Mouse (Mus musculus) heart, adult 2 months (tissue): Measurements from ENCODE around the gene Snap29. TPM values are rescaled to one million over a fixed set of nuclear protein-coding genes. Genes with fewer than 3 reads are reported as not detected.
A peak's percentile ranks its signal among the peaks of the same experiment; 100 is the strongest.

Experiments
- DNase-seq, 2 experiments: peaks; one replicate each; pipeline ENCODE4 v3.0.0; 2021
- H3K27ac ChIP-seq: fragments of 200-600 bp; 2 replicates; pipeline ENCODE4 v1.8.1; 2022
- H3K27me3 ChIP-seq: fragments of 200-500 bp; 2 replicates; pipeline ENCODE4 v1.6.1; 2012; ENCODE audit warnings: mild to moderate bottlenecking, low read length, inconsistent platforms, mixed read lengths; ENCODE audit not compliant: control insufficient read depth, insufficient read depth
- H3K36me3 ChIP-seq: fragments of 200-500 bp; 2 replicates; pipeline ENCODE4 v1.6.1; 2012; ENCODE audit warnings: low read length, inconsistent platforms; ENCODE audit not compliant: control insufficient read depth, insufficient read depth
- H3K4me1 ChIP-seq: fragments of 200-500 bp; 2 replicates; pipeline ENCODE4 v1.6.1; 2011; ENCODE audit warnings: low read length; ENCODE audit not compliant: control insufficient read depth, insufficient read depth
- H3K4me3 ChIP-seq: fragments of 200-600 bp; 2 replicates; pipeline ENCODE4 v1.8.1; 2022
- H3K79me2 ChIP-seq: fragments of 200-500 bp; replicated peaks from 2 replicates; pipeline ENCODE4 v1.6.1; 2012; ENCODE audit warnings: mild to moderate bottlenecking, inconsistent platforms, low read length, moderate library complexity, mixed read lengths; ENCODE audit not compliant: control insufficient read depth, insufficient read depth
- H3K9ac ChIP-seq: fragments of 200-500 bp; 2 replicates; pipeline ENCODE4 v1.6.1; 2012; ENCODE audit warnings: low read depth, mild to moderate bottlenecking, control low read depth, inconsistent platforms, low read length, mixed read lengths
- CTCF ChIP-seq: fragments of 200-600 bp; IDR thresholded peaks from 2 replicates; pipeline ENCODE4 v1.8.1; 2022; ENCODE audit warnings: antibody characterized with exemption, mild to moderate bottlenecking, moderate library complexity
- EP300 ChIP-seq: fragments of 200-500 bp; IDR thresholded peaks from 2 replicates; pipeline ENCODE4 v1.6.1; 2011; ENCODE audit warnings: low read depth, low read length, control low read depth; ENCODE audit not compliant: insufficient read depth
- POLR2A ChIP-seq: fragments of 200-500 bp; IDR thresholded peaks from 2 replicates; pipeline ENCODE4 v1.6.1; 2011; ENCODE audit warnings: mild to moderate bottlenecking, low read depth, low read length, control low read depth; ENCODE audit not compliant: insufficient read depth
- WGBS: fragments of 180-500 bp; shearing (Covaris S2); methylation state at CpG from one replicate; pipeline ENCODE4 v1.1.7; 2018; 5-methylcytosine and 5-hydroxymethylcytosine counted together
- intact Hi-C: fragments of 180-260 bp; cut with DNase I; formaldehyde crosslinking; loops from one replicate; pipeline ENCODE4 v1.15.1; 2025
- polyA plus RNA-seq: library from polyadenylated mRNA; depleted of rRNA; stranded (reverse); fragments of >200 nt; gene quantifications from 2 replicates; pipeline ENCODE4 v1.2.3, GENCODE M21; 2012
- total RNA-seq, 2 experiments: library from RNA; stranded (reverse); gene quantifications; 2 replicates each; pipeline ENCODE4 v1.2.3; 2021

Gene Snap29
- total and polyA plus RNA-seq, 3 experiments = 5.0 to 17.0 (median 15.5) TPM

- peaks cover 17% of the 10 kb centered on the region for H3K36me3 ChIP-seq
- peaks cover 14% of the 10 kb centered on the region; the same call in 1 of the 2 replicates for H3K79me2 ChIP-seq
- H3K27me3 ChIP-seq = no peaks in the 10 kb centered on the region
- intact Hi-C loops = no loop called here
- no peak overlapping the region for H3K4me3 ChIP-seq
- peaks cover 5% of the 10 kb centered on the region for H3K4me1 ChIP-seq
- no peak overlapping the region for H3K9ac ChIP-seq
- no peak overlapping the region for H3K27ac ChIP-seq
- WGBS = 78% methylated on average over 2 of the region's 2 CpGs
- no peak for TF ChIP-seq EP300
- TF ChIP-seq POLR2A = no peak
- no peak for TF ChIP-seq CTCF
- DNase-seq = no peak
These were observed 57.4 kb downstream of the Snap29 start for GRCm38 (mm10) chr16:17463184-17463583.

- no peaks in the 10 kb centered on the region; the same call in none of the 2 replicates for H3K4me1 ChIP-seq
- peaks cover 7% of the 10 kb centered on the region; the same call in 1 of the 2 replicates for H3K79me2 ChIP-seq
- no peaks in the 10 kb centered on the region for H3K27me3 ChIP-seq
- H3K9ac ChIP-seq = no peak overlapping the region
- H3K4me3 ChIP-seq = no peak overlapping the region
- no peak overlapping the region for H3K27ac ChIP-seq
- WGBS = 71% methylated on average over 4 of the region's 4 CpGs
- TF ChIP-seq POLR2A = no peak
- TF ChIP-seq EP300 = no peak
- TF ChIP-seq CTCF = no peak
- no peak for DNase-seq
- intact Hi-C loops = no loop called here
- peaks cover 7% of the 10 kb centered on the region for H3K36me3 ChIP-seq
These were observed 61.3 kb downstream of the Snap29 start for GRCm38 (mm10) chr16:17466875-17467663.

GRCm38 (mm10) chr16:17472498-17472897, 66.7 kb downstream of the Snap29 start:
- no peak overlapping the region for H3K9ac ChIP-seq
- no peak overlapping the region for H3K27ac ChIP-seq
- intact Hi-C loops = no loop called here
- peaks cover 3% of the 10 kb centered on the region for H3K4me1 ChIP-seq
- TF ChIP-seq EP300 (no peak), POLR2A (no peak), CTCF (no peak)
- H3K36me3 ChIP-seq = peaks cover 15% of the 10 kb centered on the region
- 63% methylated on average over 6 of the region's 6 CpGs for WGBS
- H3K4me3 ChIP-seq = no peak overlapping the region
- peaks cover 9% of the 10 kb centered on the region; the same call in 1 of the 2 replicates for H3K79me2 ChIP-seq
- DNase-seq = no peak
- H3K27me3 ChIP-seq = no peaks in the 10 kb centered on the region

GRCm38 (mm10) chr16:17474091-17474490, 68.3 kb downstream of the Snap29 start:
- DNase-seq = no peak
- H3K4me1 ChIP-seq = peaks cover 6% of the 10 kb centered on the region
- TF ChIP-seq EP300 (no peak), POLR2A (no peak), CTCF (peak; percentile 83)
- H3K36me3 ChIP-seq = peaks cover 25% of the 10 kb centered on the region
- intact Hi-C loops = no loop called here
- H3K27me3 ChIP-seq = no peaks in the 10 kb centered on the region
- H3K4me3 ChIP-seq = no peak overlapping the region
- H3K9ac ChIP-seq = no peak overlapping the region
- peaks cover 9% of the 10 kb centered on the region; the same call in 1 of the 2 replicates for H3K79me2 ChIP-seq
- H3K27ac ChIP-seq = no peak overlapping the region

GRCm38 (mm10) chr16:17474761-17475160, 69.0 kb downstream of the Snap29 start:
- Histone ChIP-seq H3K36me3 (peaks cover 22% of the 10 kb centered on the region), H3K9ac (no peak overlapping the region), H3K79me2 (peaks cover 9% of the 10 kb centered on the region; the same call in 1 of the 2 replicates), H3K4me1 (peaks cover 6% of the 10 kb centered on the region), H3K27ac (no peak overlapping the region), H3K4me3 (no peak overlapping the region), H3K27me3 (no peaks in the 10 kb centered on the region)
- no peak for DNase-seq
- TF ChIP-seq CTCF (no peak), EP300 (no peak), POLR2A (no peak)
- WGBS = 87% methylated on average over 2 of the region's 2 CpGs
- intact Hi-C loops = no loop called here

- Histone ChIP-seq H3K79me2 (peaks cover 7% of the 10 kb centered on the region; the same call in 1 of the 2 replicates), H3K27me3 (no peaks in the 10 kb centered on the region), H3K9ac (no peak overlapping the region), H3K36me3 (peaks cover 22% of the 10 kb centered on the region), H3K27ac (no peak overlapping the region), H3K4me1 (peaks cover 6% of the 10 kb centered on the region), H3K4me3 (no peak overlapping the region)
- WGBS = 90% methylated on average over 4 of the region's 4 CpGs
- TF ChIP-seq POLR2A = no peak
- intact Hi-C loops = no loop called here
- DNase-seq = no peak
These were observed 69.5 kb downstream of the Snap29 start for GRCm38 (mm10) chr16:17475326-17475725.
